Mouse (Mus musculus): ENCODE data around the gene Ugt8a. TPM values are rescaled to one million over a fixed set of nuclear protein-coding genes. Genes with fewer than 3 reads are reported as not detected.

Ugt8a gene
- polyA plus RNA-seq, 2 experiments, result 0.29 to 0.88 TPM

DNA sequence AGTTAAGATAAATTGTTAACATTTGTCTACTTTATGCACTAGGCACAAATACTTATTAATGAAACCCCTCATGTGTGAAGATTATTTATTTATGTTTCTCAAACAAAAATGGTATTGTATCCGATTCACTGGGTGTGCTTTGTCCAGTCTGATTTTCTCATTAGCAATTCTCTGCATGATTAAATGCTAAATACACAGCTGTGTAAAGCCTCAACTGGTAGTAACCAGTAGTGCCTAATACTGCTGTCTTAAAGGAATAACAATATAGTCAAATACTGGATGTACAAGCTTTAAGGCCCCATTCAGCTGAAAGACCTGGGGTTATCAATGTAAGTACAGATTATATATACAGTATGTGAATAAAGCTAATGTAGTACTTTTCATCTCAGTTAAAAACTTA is 39.4 kb downstream of the Ugt8a start:
- Histone ChIP-seq H3K27ac (replicated peaks; ENCODE audit: low read depth, low read length) (no peak overlapping the region), H3K9me3 (ENCODE audit: control insufficient read depth, low read length) (no peaks in the 10 kb centered on the region), H3K4me1 (ENCODE audit: control insufficient read depth, insufficient read depth, low read length) (no peaks in the 10 kb centered on the region), H3K4me3 (replicated peaks; ENCODE audit: low read length) (no peak overlapping the region), H3K27me3 (ENCODE audit: control insufficient read depth, insufficient read depth, low read length) (no peaks in the 10 kb centered on the region), H3K9ac (ENCODE audit: low read depth, low read length, severe bottlenecking) (no peak overlapping the region), H3K36me3 (ENCODE audit: control insufficient read depth, insufficient read depth, low read length) (no peaks in the 10 kb centered on the region), H3K4me2 (replicated peaks; ENCODE audit: low read depth, low read length, severe bottlenecking) (no peak overlapping the region)
- 86% methylated on average over 1 of the region's 1 CpGs for WGBS
- DNase-seq (ENCODE audit: low spot score) (no peak), ATAC-seq (ENCODE audit: low FRiP score, low read depth) (no peak)
- TF ChIP-seq POLR2A (IDR thresholded peaks at IDR 0.05; ENCODE audit: borderline replicate concordance, extremely low read depth, insufficient read depth, insufficient read length), result no peak

- Histone ChIP-seq H3K27me3 (ENCODE audit: control insufficient read depth, insufficient read depth, low read length) (no peaks in the 10 kb centered on the region), H3K4me1 (ENCODE audit: control insufficient read depth, insufficient read depth, low read length) (no peaks in the 10 kb centered on the region), H3K36me3 (ENCODE audit: control insufficient read depth, insufficient read depth, low read length) (no peaks in the 10 kb centered on the region), H3K9ac (ENCODE audit: low read depth, low read length, severe bottlenecking) (no peak overlapping the region), H3K9me3 (ENCODE audit: control insufficient read depth, low read length) (no peaks in the 10 kb centered on the region), H3K4me2 (replicated peaks; ENCODE audit: low read depth, low read length, severe bottlenecking) (no peak overlapping the region), H3K27ac (replicated peaks; ENCODE audit: low read depth, low read length) (no peak overlapping the region), H3K4me3 (replicated peaks; ENCODE audit: low read length) (no peak overlapping the region)
- ATAC-seq (ENCODE audit: low FRiP score, low read depth), result no peak
- 50% methylated on average over 2 of the region's 2 CpGs for WGBS
- TF ChIP-seq POLR2A (IDR thresholded peaks at IDR 0.05; ENCODE audit: borderline replicate concordance, extremely low read depth, insufficient read depth, insufficient read length), result no peak
- no peak for DNase-seq (ENCODE audit: low spot score)
These were observed 51.3 kb downstream of the Ugt8a start for GRCm38 (mm10) chr3:125887109-125887508.

DNA sequence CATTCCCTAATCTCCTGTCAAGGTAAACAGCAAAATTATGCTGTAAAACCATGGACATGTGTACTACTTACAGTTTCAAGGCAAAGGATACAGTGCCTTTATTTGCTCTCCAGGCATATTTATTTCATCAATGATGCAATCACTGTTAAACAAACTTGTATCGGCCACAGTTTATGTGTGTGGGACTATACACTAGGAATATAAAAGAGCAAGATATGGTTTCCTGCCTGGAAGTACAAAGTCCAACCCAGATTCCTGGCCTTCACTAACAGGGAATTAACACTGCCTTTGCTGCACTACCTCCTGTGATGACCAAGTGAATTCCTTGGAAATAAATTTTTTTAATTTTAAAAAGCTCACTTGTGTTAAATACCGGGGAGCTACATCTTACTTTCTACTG is 53.5 kb downstream of the Ugt8a start:
- no peaks in the 10 kb centered on the region for H3K4me1 ChIP-seq (ENCODE audit: control insufficient read depth, insufficient read depth, low read length)
- no peaks in the 10 kb centered on the region for H3K36me3 ChIP-seq (ENCODE audit: control insufficient read depth, insufficient read depth, low read length)
- no peak overlapping the region for H3K9ac ChIP-seq (ENCODE audit: low read depth, low read length, severe bottlenecking)
- no peak overlapping the region for H3K4me3 ChIP-seq (replicated peaks; ENCODE audit: low read length)
- ATAC-seq (ENCODE audit: low FRiP score, low read depth) (no peak), DNase-seq (ENCODE audit: low spot score) (no peak)
- H3K27ac ChIP-seq (replicated peaks; ENCODE audit: low read depth, low read length), result no peak overlapping the region
- no peaks in the 10 kb centered on the region for H3K27me3 ChIP-seq (ENCODE audit: control insufficient read depth, insufficient read depth, low read length)
- no peak overlapping the region for H3K4me2 ChIP-seq (replicated peaks; ENCODE audit: low read depth, low read length, severe bottlenecking)
- no peaks in the 10 kb centered on the region for H3K9me3 ChIP-seq (ENCODE audit: control insufficient read depth, low read length)
- 62% methylated on average over 2 of the region's 2 CpGs for WGBS
- no peak for TF ChIP-seq POLR2A (IDR thresholded peaks at IDR 0.05; ENCODE audit: borderline replicate concordance, extremely low read depth, insufficient read depth, insufficient read length)

DNA sequence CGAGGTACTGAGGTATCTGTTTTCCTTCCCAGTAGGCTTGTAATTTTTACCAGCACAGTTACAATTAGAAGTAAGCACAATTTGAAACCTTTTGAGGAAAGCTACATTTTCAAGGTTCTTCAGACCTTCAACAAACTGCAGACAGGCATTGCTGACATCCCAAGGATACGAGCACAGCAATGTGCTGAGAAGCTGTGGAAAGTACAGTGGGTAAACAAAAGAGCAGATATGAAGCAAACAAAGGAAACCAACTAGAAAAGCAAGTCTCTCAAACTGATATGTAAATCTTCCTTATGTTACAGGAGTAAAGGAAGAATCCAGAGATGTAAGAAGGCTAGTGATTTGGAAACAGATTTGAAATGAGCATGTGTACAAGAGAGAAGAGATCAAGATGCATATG is 54.0 kb downstream of the Ugt8a start:
- H3K9ac ChIP-seq (ENCODE audit: low read depth, low read length, severe bottlenecking), result no peak overlapping the region
- no peak for DNase-seq (ENCODE audit: low spot score)
- no peak for ATAC-seq (ENCODE audit: low FRiP score, low read depth)
- no peak overlapping the region for H3K4me3 ChIP-seq (replicated peaks; ENCODE audit: low read length)
- no peak overlapping the region for H3K4me2 ChIP-seq (replicated peaks; ENCODE audit: low read depth, low read length, severe bottlenecking)
- no peaks in the 10 kb centered on the region for H3K36me3 ChIP-seq (ENCODE audit: control insufficient read depth, insufficient read depth, low read length)
- 49% methylated on average over 2 of the region's 2 CpGs for WGBS
- H3K4me1 ChIP-seq (ENCODE audit: control insufficient read depth, insufficient read depth, low read length), result no peaks in the 10 kb centered on the region
- no peak for TF ChIP-seq POLR2A (IDR thresholded peaks at IDR 0.05; ENCODE audit: borderline replicate concordance, extremely low read depth, insufficient read depth, insufficient read length)
- no peak overlapping the region for H3K27ac ChIP-seq (replicated peaks; ENCODE audit: low read depth, low read length)
- no peaks in the 10 kb centered on the region for H3K27me3 ChIP-seq (ENCODE audit: control insufficient read depth, insufficient read depth, low read length)
- no peaks in the 10 kb centered on the region for H3K9me3 ChIP-seq (ENCODE audit: control insufficient read depth, low read length)

- Histone ChIP-seq H3K9me3 (ENCODE audit: control insufficient read depth, low read length) (no peaks in the 10 kb centered on the region), H3K9ac (ENCODE audit: low read depth, low read length, severe bottlenecking) (no peak overlapping the region), H3K4me1 (ENCODE audit: control insufficient read depth, insufficient read depth, low read length) (no peaks in the 10 kb centered on the region), H3K27me3 (ENCODE audit: control insufficient read depth, insufficient read depth, low read length) (no peaks in the 10 kb centered on the region), H3K27ac (replicated peaks; ENCODE audit: low read depth, low read length) (no peak overlapping the region), H3K36me3 (ENCODE audit: control insufficient read depth, insufficient read depth, low read length) (no peaks in the 10 kb centered on the region), H3K4me3 (replicated peaks; ENCODE audit: low read length) (no peak overlapping the region), H3K4me2 (replicated peaks; ENCODE audit: low read depth, low read length, severe bottlenecking) (no peak overlapping the region)
- ATAC-seq (ENCODE audit: low FRiP score, low read depth), result no peak
- no peak for DNase-seq (ENCODE audit: low spot score)
- TF ChIP-seq POLR2A (IDR thresholded peaks at IDR 0.05; ENCODE audit: borderline replicate concordance, extremely low read depth, insufficient read depth, insufficient read length), result no peak
These were observed 55.4 kb downstream of the Ugt8a start for GRCm38 (mm10) chr3:125883009-125883408.

DNA sequence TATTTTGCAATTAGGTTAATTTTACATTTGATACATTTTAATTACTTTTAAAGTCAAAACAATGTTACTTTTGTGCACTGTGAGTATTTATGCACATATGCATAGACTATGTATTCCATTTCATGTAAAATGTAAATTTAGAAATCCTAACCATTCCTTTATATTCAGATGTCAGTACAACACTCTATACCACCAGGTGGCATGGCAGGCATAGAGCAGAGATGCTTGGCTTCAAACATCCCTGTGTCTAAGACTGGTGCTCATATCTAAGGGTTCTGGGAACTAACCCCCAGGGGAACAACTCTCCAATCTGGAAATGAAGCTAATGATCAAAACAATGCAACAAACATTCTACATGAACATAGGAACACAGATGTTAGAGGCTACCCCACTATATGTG is 56.6 kb downstream of the Ugt8a start:
- Histone ChIP-seq H3K27me3 (ENCODE audit: control insufficient read depth, insufficient read depth, low read length) (no peaks in the 10 kb centered on the region), H3K36me3 (ENCODE audit: control insufficient read depth, insufficient read depth, low read length) (no peaks in the 10 kb centered on the region), H3K9ac (ENCODE audit: low read depth, low read length, severe bottlenecking) (no peak overlapping the region), H3K4me1 (ENCODE audit: control insufficient read depth, insufficient read depth, low read length) (no peaks in the 10 kb centered on the region), H3K4me2 (replicated peaks; ENCODE audit: low read depth, low read length, severe bottlenecking) (no peak overlapping the region), H3K4me3 (replicated peaks; ENCODE audit: low read length) (no peak overlapping the region), H3K27ac (replicated peaks; ENCODE audit: low read depth, low read length) (no peak overlapping the region), H3K9me3 (ENCODE audit: control insufficient read depth, low read length) (no peaks in the 10 kb centered on the region)
- ATAC-seq (ENCODE audit: low FRiP score, low read depth) (no peak), DNase-seq (ENCODE audit: low spot score) (peak; percentile 2)
- TF ChIP-seq POLR2A (IDR thresholded peaks at IDR 0.05; ENCODE audit: borderline replicate concordance, extremely low read depth, insufficient read depth, insufficient read length), result no peak

Measured in limb, embryonic 14.5 days (tissue).